In genomic region chr10:77165318-77165945, GRCm38 (mm10) we compare ENCODE assay signal across 7 mouse cellular contexts. TPM values are rescaled to one million over a fixed set of nuclear protein-coding genes. Genes with fewer than 3 reads are reported as not detected.
DNase-seq lines count a peak whose midpoint lies in the region; ATAC-seq and TF ChIP-seq lines count a peak whose summit lies in the region.

No protein-coding gene starts in this region.

- peak overlapping the region; percentile 66 for H3K27ac ChIP-seq in ES-Bruce4 (ENCODE audit: insufficient read depth, low read length)
- H3K27ac ChIP-seq in forebrain, embryonic 15.5 days (replicated peaks): peak overlapping the region; percentile 31; the same call in 1 of the 2 replicates
- peak overlapping the region; percentile 94 for H3K27ac ChIP-seq in kidney, embryonic 15.5 days

- peak; percentile 38 for ATAC-seq in Patski
- peak; percentile 49; the same call in 1 of the 2 replicates for ATAC-seq in forebrain, embryonic 15.5 days (replicated peaks)
- ATAC-seq in kidney, embryonic 15.5 days (replicated peaks; ENCODE audit: low FRiP score): peak; percentile 76
- no peak for ATAC-seq in cerebellum, adult (ENCODE audit: insufficient number of reproducible peaks, low FRiP score, low TSS enrichment)

- in situ Hi-C loops in Patski (cut with MboI; ENCODE audit: low pct_unique_long_range_greater_than_20kb): loop anchor here (5.0 kb wide), 2 partner anchors 42 to 87 kb away; no protein-coding TSS in a partner anchor

- CTCF ChIA-PET in Patski (lab: Charles Lee): interaction anchor here (0.9 to 3.6 kb wide), 2 partner anchors 35 to 87 kb away, joined by 4 to 19 read pairs; no protein-coding TSS in a partner anchor

- H3K4me2 ChIP-seq in forebrain, embryonic 15.5 days (replicated peaks): peak overlapping the region; percentile 85
- peak overlapping the region; percentile 82 for H3K4me2 ChIP-seq in kidney, embryonic 15.5 days

- no peaks in the 10 kb centered on the region for H3K9me3 ChIP-seq in ES-Bruce4 (replicated peaks; ENCODE audit: control insufficient read depth, insufficient read depth, low read length, poor library complexity, severe bottlenecking)
- H3K9me3 ChIP-seq in forebrain, embryonic 15.5 days: no peaks in the 10 kb centered on the region
- no peaks in the 10 kb centered on the region for H3K9me3 ChIP-seq in kidney, embryonic 15.5 days (replicated peaks)
- H3K9me3 ChIP-seq in megakaryocyte, embryonic 14.5 days: no peaks in the 10 kb centered on the region

- WGBS in forebrain, embryonic 15.5 days: under 1% methylated on average over 40 of the region's 40 CpGs
- 1% methylated on average over 40 of the region's 40 CpGs for WGBS in kidney, embryonic 15.5 days

- peak overlapping the region; percentile 60 for H3K9ac ChIP-seq in ES-Bruce4 (ENCODE audit: low read depth, poor library complexity, severe bottlenecking)
- H3K9ac ChIP-seq in forebrain, embryonic 15.5 days (replicated peaks): peak overlapping the region; percentile 35
- H3K9ac ChIP-seq in kidney, embryonic 15.5 days: peak overlapping the region; percentile 55

- TF ChIP-seq EP300 in ES-Bruce4 (IDR thresholded peaks at IDR 0.05; ENCODE audit: insufficient read depth, low read depth, low read length): no peak

- H3K27me3 ChIP-seq in ES-Bruce4 (ENCODE audit: control insufficient read depth, insufficient read depth, low read length, poor library complexity, severe bottlenecking) (no peaks in the 10 kb centered on the region), Patski (no peaks in the 10 kb centered on the region)
- peaks cover 4% of the 10 kb centered on the region; the same call in 1 of the 2 replicates for H3K27me3 ChIP-seq in forebrain, embryonic 15.5 days
- 0 out of 2 replicates have a peak, but pooled peaks cover 8% of the 10 kb centered on the region for H3K27me3 ChIP-seq in kidney, embryonic 15.5 days
- no peaks in the 10 kb centered on the region for H3K27me3 ChIP-seq in megakaryocyte, embryonic 14.5 days (replicated peaks)

- H3K36me3 ChIP-seq in ES-Bruce4 (ENCODE audit: control insufficient read depth, insufficient read depth, low read length, poor library complexity, severe bottlenecking): no peaks in the 10 kb centered on the region
- H3K36me3 ChIP-seq in forebrain, embryonic 15.5 days: no peaks in the 10 kb centered on the region
- H3K36me3 ChIP-seq in kidney, embryonic 15.5 days: no peaks in the 10 kb centered on the region
- peaks cover 45% of the 10 kb centered on the region for H3K36me3 ChIP-seq in megakaryocyte, embryonic 14.5 days (replicated peaks; ENCODE audit: low read length)

- no peak for TF ChIP-seq CTCF in ES-Bruce4 (IDR thresholded peaks at IDR 0.05; ENCODE audit: low read depth, low read length)
- no peak for TF ChIP-seq CTCF in Patski (IDR thresholded peaks at IDR 0.05)

- TF ChIP-seq POLR2A in ES-Bruce4 (IDR thresholded peaks at IDR 0.05; ENCODE audit: insufficient read depth, low read length): no peak

- POLR2A ChIA-PET in Patski (lab: Charles Lee): interaction anchor here (0.8 to 1.9 kb wide), 6 partner anchors 14 to 86 kb away, joined by 3 to 6 read pairs (median 4); no protein-coding TSS in a partner anchor

- H3K4me1 ChIP-seq in ES-Bruce4 (ENCODE audit: control insufficient read depth, insufficient read depth, low read length): peaks cover 9% of the 10 kb centered on the region
- H3K4me1 ChIP-seq in forebrain, embryonic 15.5 days: peaks cover 21% of the 10 kb centered on the region
- H3K4me1 ChIP-seq in kidney, embryonic 15.5 days: peaks cover 61% of the 10 kb centered on the region
- H3K4me1 ChIP-seq in megakaryocyte, embryonic 14.5 days: peaks cover 95% of the 10 kb centered on the region

- peak overlapping the region; percentile 92 for H3K4me3 ChIP-seq in ES-Bruce4 (ENCODE audit: low read depth, low read length)
- peak overlapping the region; percentile 43 for H3K4me3 ChIP-seq in forebrain, embryonic 15.5 days
- peak overlapping the region; percentile 54 for H3K4me3 ChIP-seq in kidney, embryonic 15.5 days (replicated peaks)
- peak overlapping the region; percentile 99 for H3K4me3 ChIP-seq in megakaryocyte, embryonic 14.5 days (replicated peaks)

- no peak for DNase-seq in Patski (ENCODE audit: low read depth, low spot score)
- no peak for DNase-seq in thymus, postnatal 36 days

RNA-seq across cellular contexts. Expression of gene Col18a1, which starts 0.9 kb away (rescaled TPM):
- polyA plus RNA-seq in ES-Bruce4 (2011; ENCODE audit: insufficient read depth, insufficient read length, low read depth, missing spikeins): 273 and 285 TPM in 2 replicates
- 449 TPM for polyA plus RNA-seq in Patski (2021)
- 23.5 and 23.8 TPM in 2 replicates for polyA plus RNA-seq in forebrain, embryonic 15.5 days (2015; fragmentation: Nextera tagmentation; extraction: Ambion mirVana)
- polyA plus RNA-seq in kidney, embryonic 15.5 days (2015; fragmentation: Nextera tagmentation; extraction: Ambion mirVana): 195 and 206 TPM in 2 replicates
- 946 and 2,951 TPM in 2 replicates for polyA plus RNA-seq in megakaryocyte, embryonic 14.5 days (2012; ENCODE audit: insufficient read depth, low replicate concordance)

Comparison
In these comparisons a context has a peak if more than half of its experiments do, and no peak if none do; other contexts are left out.
1. H3K27ac ChIP-seq: peak in every context shown above with its lines; median percentile 94 in kidney, embryonic 15.5 days; 66 in ES-Bruce4; 31 in forebrain, embryonic 15.5 days.
2. H3K4me3 ChIP-seq: peak in every context shown above with its lines; median percentile 99 in megakaryocyte, embryonic 14.5 days; 92 in ES-Bruce4; 54 in kidney, embryonic 15.5 days; 43 in forebrain, embryonic 15.5 days.